Mouse (Mus musculus): ENCODE results near the gene Ocel1. TPM values are rescaled to one million over a fixed set of nuclear protein-coding genes. Genes with fewer than 3 reads are reported as not detected.
"Not testable (repeated sequence)": the region's sequence is repeated elsewhere in the genome, so short reads cannot be mapped to it uniquely, and the experiment has no call there.

Ocel1 gene
- total RNA-seq (2017) = 14.6 and 16.5 TPM in 2 replicates

DNA sequence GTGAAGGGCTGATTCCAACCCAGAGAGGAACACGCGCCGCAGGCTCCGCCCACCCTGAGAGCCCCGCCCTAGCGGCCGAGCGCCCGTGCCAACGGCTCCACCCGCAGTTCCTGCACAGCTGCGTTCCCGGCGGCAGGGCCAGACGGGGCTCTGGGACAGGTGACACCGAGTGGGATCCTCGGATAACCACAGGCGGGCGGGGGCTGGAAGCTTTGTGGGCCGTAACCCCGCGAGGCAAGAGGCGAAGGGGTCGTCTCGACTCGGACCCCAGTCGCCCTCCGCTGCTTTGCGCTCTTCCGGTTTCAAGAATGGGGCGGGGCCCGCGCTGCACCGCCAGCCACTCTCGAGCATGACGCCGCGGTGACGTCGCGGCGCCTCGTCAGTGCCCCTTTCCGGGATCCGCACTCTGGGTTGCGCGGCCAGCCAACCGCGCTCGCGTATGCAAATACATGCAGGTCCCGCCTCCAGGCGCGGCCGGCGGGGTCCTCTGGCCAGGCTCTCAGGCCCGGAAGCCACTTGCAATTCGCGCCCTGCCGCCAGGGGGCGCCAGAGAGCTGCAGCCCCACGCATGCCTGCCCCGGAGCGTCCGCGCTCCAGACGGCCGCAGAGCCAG is at the start of gene Ocel1:
Gene Ocel1 (plus strand): TSS at position 63 of the 613 bp plus-strand sequence.
- peak; percentile 65 to 75 for ATAC-seq (replicated peaks in 1 of 2; ENCODE audit: insufficient read depth in 1 of 2, low FRiP score in 2 of 2, low TSS enrichment in 1 of 2, low read depth in 1 of 2, poor library complexity in 2 of 2, severe bottlenecking in 2 of 2)

DNA sequence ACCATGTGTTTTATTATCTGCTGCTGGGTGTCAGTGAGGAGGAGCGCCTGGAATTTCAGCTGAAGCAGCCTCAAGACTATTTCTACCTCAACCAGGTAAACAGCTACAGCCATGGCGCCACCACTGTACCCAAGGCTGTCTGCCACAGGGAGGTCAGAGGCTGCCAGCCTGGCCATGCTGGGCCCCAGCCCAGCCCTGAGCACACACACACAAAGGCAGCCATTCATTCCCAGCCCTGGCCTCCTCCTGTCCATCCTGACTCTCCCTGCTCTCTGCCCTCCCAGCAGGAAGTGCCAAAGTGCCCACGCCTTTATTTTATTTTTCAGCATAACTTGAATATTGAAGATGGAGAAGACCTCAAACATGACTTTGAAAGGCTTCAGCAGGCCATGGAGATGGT is 48.2 kb upstream of the Ocel1 start:
- ATAC-seq (replicated peaks in 1 of 2; ENCODE audit: insufficient read depth in 1 of 2, low FRiP score in 2 of 2, low TSS enrichment in 1 of 2, low read depth in 1 of 2, poor library complexity in 2 of 2, severe bottlenecking in 2 of 2) = no peak

DNA sequence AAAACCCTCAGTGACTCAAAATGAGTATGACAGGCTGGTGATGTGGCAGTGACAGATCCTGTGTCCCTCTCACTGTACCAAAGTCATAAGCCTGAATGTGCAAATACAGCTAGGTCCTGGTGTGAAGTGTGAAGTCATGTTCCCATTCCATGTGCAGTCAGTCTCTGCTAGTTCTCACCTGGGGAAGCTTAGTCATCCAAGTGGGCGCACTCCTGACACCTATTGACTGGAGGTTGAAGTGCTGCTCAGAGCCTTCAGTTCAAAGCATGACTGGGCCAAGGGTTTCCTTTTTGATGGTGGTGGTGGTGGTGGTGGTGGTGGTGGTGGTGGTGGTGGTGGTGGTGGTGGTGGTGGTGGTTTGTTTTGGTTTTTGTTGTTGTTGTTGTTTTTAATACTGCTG is 46.2 kb upstream of the Ocel1 start:
- peak; percentile 62 to 69; a peak in 3 of 4 replicates for ATAC-seq (replicated peaks in 1 of 2; ENCODE audit: insufficient read depth in 1 of 2, low FRiP score in 2 of 2, low TSS enrichment in 1 of 2, low read depth in 1 of 2, poor library complexity in 2 of 2, severe bottlenecking in 2 of 2)

DNA sequence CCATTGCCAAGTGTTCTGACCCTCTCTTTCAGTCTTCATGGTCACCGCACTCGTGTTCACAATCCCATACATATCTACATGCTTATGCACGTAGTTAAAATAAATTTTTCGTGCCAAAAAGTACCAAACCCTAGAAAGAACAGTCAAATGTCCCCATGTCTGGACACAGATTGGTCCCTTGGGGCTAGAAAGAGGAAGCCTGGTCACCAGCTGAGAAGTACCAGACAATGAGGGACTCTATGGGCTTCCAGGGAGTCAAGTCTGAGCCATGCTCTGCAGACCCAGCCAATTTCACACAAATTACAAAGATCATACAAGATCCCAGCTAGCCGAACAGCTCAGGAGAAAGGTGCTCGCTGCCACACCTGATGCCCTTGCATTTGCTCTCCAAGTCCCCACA is 33.3 kb upstream of the Ocel1 start:
- ATAC-seq (replicated peaks in 1 of 2; ENCODE audit: insufficient read depth in 1 of 2, low FRiP score in 2 of 2, low TSS enrichment in 1 of 2, low read depth in 1 of 2, poor library complexity in 2 of 2, severe bottlenecking in 2 of 2) = not testable (repeated sequence)

DNA sequence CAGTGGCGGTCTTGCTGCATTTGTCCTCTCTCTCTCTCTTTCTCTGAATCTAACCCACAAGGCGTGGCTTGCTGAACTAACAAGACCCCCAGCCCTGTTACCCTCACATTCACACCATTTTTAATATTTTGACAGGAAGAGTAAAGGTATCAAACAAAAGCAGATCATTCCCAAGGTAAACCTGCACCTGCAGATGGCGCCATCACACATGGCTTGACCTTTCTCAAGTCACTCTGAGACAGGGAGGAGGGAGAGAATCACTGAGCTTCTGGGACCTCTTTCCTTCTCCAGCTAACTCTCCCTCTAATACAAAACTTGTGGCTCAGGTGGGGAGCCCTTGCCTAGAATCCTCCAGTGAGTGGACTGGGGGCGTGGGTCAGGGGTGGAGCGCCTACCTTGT is 30.5 kb upstream of the Ocel1 start:
- no peak for ATAC-seq (replicated peaks in 1 of 2; ENCODE audit: insufficient read depth in 1 of 2, low FRiP score in 2 of 2, low TSS enrichment in 1 of 2, low read depth in 1 of 2, poor library complexity in 2 of 2, severe bottlenecking in 2 of 2)

DNA sequence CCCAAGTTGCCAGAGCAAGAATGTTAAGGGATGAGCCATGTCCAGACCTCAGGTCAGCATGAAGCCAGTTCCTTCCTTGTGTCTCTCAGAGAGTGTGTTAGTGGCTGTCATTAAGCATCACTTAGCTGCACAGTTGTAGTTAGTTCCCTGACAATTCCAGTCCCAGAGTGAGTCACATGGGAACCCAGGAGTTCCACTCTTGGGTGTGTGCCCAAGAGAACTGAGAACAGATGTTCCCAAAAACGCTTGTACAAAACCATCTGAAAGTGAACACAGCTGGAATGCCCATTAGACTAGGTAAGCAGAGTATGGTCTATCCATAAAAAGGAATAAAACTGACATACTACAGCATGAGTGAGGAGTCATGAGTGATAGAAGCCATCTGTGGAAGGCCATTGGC is 24.5 kb upstream of the Ocel1 start:
- no peak for ATAC-seq (replicated peaks in 1 of 2; ENCODE audit: insufficient read depth in 1 of 2, low FRiP score in 2 of 2, low TSS enrichment in 1 of 2, low read depth in 1 of 2, poor library complexity in 2 of 2, severe bottlenecking in 2 of 2)

DNA sequence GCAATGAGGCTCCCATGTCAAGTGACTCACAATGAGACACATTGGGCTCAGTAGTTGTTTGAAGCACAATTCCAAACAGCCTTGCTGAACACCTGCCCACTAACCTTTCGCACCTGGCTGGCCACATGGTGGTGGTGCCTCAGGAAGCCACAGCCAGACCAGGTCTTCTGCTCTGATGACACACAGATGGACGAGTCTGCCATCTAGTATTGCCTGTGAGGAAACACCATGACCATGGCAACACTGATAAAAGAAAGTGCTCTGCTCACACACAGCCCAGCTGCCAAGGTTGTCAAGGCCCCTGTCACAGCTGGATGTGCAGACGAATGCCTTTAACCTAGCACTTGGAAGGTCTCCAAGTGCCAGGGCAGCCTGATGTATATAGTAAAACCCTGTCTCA is 20.0 kb upstream of the Ocel1 start:
- no peak for ATAC-seq (replicated peaks in 1 of 2; ENCODE audit: insufficient read depth in 1 of 2, low FRiP score in 2 of 2, low TSS enrichment in 1 of 2, low read depth in 1 of 2, poor library complexity in 2 of 2, severe bottlenecking in 2 of 2)

DNA sequence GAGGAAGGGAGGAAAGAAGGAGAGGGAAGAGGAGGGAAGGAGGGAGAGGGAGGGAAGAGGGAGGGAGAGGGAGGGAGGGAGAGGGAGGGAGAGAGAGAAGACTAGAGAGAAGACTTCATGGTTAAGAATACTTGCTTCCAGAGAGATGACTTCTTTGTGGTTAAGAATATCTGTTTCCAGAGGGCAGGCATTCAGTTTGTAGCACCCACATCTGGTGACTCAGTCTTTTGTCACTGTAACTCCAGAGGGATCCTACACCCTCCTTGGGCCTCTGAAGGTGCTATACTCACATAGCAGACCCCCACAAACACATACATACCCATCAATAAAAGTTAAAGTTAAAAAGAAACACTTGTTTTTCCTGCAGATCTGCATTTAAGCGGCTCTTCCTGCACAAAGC is 19.6 kb upstream of the Ocel1 start:
- ATAC-seq (replicated peaks in 1 of 2; ENCODE audit: insufficient read depth in 1 of 2, low FRiP score in 2 of 2, low TSS enrichment in 1 of 2, low read depth in 1 of 2, poor library complexity in 2 of 2, severe bottlenecking in 2 of 2) = no peak

DNA sequence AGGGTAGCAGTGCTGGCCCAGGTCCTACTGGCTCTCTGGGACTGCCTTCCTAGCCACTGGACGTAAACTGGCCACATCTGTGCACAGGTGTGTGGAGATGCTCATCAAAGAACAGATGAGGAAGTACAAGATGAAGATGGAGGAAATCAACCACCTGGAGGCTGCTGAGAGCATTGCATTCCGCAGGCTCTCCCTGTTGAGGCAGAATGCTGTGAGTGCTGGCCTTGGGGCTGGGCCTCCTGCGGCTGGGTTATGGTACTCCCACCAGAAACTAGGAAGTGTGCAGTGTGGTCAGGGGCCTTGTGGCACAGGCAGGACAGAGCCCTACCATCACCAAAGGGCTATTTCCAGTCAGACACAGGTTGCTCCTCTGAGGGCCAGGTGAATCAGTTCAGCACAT is 13.1 kb upstream of the Ocel1 start:
- 0 out of 4 replicates have a peak, but pooled peaks of 1 of the 2 experiments have one; percentile 22 for ATAC-seq (replicated peaks in 1 of 2; ENCODE audit: insufficient read depth in 1 of 2, low FRiP score in 2 of 2, low TSS enrichment in 1 of 2, low read depth in 1 of 2, poor library complexity in 2 of 2, severe bottlenecking in 2 of 2)

DNA sequence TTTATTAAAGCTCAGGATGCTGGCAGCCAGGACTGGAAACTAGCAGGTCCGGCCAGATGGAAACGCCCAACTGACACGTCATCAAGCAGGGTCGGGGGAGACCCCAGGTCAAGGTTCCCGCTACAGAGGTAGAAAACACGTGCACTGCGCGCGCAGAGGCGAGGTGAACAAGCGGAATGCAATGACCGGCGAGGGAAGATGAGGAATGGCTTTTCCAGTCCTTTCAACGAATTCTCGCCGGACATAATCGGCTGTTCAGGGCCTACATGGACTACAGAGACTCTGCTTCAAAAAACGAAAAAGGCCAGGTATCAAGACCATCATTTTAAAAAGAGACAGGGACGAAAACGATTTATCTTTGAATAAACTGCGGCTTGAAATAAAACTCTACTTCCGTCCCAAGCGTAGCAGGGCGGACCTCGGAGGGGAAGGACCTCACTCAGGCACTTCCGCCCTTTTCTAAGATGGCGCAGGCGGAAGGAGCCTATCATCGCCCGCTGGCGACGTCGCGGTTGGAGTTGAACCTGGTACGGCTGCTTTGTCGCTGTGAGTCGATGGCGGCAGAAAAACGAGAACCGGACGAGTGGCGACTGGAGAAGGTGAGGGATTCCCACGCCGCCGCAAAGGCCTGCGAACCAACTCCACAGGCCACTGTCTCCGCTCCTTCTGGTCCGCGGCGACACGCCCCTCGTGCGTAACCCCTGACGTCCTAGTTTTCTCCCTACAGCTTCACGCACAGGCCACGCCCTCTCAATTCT is 4.1 kb upstream of the Ocel1 start, which contains the start of gene Use1:
Gene Use1 (plus strand): TSS at position 78 of the 758 bp plus-strand sequence.
- peak; percentile 79 for ATAC-seq (replicated peaks in 1 of 2; ENCODE audit: insufficient read depth in 1 of 2, low FRiP score in 2 of 2, low TSS enrichment in 1 of 2, low read depth in 1 of 2, poor library complexity in 2 of 2, severe bottlenecking in 2 of 2)

DNA sequence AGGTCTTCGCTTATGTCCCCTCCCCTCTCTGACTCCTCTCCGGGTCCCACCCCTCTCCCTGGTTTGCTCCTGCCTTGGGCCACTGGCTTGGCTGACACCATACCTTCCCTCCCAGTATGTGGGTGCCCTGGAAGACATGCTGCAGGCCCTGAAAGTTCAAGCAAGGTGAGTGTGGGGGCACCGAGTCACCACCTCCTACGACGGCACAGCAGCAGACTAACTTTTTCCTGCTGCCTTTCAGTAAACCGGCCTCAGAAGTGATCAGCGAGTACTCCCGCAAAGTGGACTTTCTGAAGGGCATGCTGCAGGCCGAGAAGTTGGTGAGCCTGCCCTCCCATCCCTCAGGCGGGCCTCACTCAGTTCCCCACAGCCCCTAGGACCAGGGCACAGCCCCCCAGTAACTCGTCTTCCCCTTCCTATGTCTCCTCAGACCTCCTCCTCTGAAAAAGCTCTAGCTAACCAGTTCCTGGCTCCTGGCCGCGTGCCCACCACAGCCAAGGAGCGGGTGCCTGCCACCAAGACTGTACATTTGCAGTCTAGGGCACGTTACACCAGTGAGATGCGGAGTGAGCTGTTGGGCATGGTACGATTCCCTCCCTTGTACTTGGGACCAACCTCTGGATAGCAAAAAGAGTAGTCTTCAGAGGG is 3.4 kb upstream of the Ocel1 start:
- no peak for ATAC-seq (replicated peaks in 1 of 2; ENCODE audit: insufficient read depth in 1 of 2, low FRiP score in 2 of 2, low TSS enrichment in 1 of 2, low read depth in 1 of 2, poor library complexity in 2 of 2, severe bottlenecking in 2 of 2)

DNA sequence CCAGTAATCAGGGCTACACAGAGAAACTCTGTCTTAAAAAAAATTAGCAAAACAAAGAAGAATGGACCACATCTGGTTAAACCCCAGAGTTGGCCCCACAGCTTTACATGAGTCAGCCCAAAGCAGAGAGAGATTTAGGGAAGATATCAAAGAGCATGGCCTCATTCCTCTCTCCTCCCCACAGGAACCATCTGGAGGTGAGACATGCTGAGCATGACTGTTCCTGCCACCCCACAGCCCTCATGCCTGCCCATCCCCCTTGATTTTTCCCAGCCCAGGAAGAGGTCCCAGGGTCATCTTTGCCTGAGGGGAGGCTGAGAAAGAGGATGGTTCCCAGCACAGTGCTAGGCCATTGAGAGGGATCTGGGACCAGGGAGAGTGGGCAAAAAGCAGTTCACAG is 2.7 kb upstream of the Ocel1 start:
- ATAC-seq (replicated peaks in 1 of 2; ENCODE audit: insufficient read depth in 1 of 2, low FRiP score in 2 of 2, low TSS enrichment in 1 of 2, low read depth in 1 of 2, poor library complexity in 2 of 2, severe bottlenecking in 2 of 2) = no peak

DNA sequence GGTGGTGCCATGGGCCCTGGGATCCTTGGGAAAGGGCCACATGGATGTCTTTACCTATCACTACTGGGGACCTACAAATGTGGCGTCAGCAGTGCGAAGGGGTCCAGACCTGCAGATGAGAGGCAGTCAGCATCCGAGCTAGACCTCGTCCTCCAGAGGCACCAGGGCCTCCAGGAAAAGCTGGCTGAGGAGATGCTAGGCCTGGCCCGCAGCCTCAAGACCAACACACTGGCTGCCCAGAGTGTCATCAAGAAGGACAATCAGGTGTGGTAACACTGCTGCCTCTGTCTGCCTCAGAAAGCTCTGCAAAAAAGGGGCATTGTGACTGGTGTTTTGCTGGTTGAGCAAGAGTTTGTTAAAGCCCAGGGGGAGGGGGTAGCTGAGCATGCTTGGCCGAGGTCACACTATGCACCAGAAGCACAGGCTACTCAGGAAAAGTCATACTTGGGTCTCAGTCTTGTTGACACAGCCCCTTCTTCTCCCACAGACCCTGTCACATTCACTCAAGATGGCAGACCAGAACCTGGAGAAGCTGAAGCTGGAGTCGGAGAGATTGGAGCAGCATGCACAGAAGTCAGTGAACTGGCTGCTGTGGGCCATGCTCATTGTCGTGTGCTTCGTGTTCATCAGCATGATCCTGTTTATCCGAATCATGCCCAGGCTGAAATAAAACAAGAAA is 1.9 kb upstream of the Ocel1 start:
- ATAC-seq (replicated peaks in 1 of 2; ENCODE audit: insufficient read depth in 1 of 2, low FRiP score in 2 of 2, low TSS enrichment in 1 of 2, low read depth in 1 of 2, poor library complexity in 2 of 2, severe bottlenecking in 2 of 2) = no peak

DNA sequence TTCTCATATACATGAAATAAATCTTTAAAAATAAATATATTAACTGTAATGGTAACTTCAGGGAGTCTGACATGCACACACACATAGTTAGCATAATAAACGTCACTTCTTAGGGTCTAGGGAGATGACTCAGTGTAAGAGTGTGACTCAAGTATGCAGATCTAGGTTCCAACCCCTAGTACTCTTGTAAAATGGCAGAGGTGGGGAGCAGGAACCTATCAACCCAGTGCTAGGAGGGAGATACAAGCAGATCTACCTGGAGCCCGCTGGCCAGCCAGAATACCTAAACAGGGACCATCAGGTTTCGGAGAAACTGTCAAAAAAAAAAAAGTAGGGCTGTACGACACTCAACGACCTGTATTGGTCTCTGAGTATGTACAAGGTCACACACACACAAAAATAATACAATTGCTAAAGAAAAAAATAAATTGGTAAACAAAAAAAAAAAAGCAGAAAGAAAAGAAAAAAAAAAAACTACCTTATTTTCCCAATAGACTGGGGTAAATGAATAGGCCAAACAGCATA is 325 bp upstream of the Ocel1 start:
- ATAC-seq (replicated peaks in 1 of 2; ENCODE audit: insufficient read depth in 1 of 2, low FRiP score in 2 of 2, low TSS enrichment in 1 of 2, low read depth in 1 of 2, poor library complexity in 2 of 2, severe bottlenecking in 2 of 2) = no peak

DNA sequence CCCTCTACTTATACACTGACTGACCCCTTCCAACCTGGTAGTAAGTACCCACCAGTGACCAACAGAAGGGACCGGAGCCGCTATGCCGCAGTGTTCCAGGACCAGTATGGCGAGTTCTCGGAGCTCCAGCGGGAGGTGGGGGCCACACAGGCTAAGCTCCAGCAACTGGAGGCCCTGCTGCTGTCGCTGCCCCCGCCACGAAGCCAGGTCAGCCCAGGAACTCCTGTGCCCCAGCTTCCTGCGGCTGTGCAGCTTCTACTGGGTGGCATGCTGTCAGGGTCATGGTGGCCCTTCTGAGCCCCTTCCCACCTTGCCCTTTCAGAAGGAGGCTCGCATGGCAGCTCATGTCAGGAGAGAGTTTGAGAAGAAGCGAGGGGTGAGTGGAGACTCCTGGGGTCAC is 1.3 kb downstream of the Ocel1 start:
- no peak for ATAC-seq (replicated peaks in 1 of 2; ENCODE audit: insufficient read depth in 1 of 2, low FRiP score in 2 of 2, low TSS enrichment in 1 of 2, low read depth in 1 of 2, poor library complexity in 2 of 2, severe bottlenecking in 2 of 2)

DNA sequence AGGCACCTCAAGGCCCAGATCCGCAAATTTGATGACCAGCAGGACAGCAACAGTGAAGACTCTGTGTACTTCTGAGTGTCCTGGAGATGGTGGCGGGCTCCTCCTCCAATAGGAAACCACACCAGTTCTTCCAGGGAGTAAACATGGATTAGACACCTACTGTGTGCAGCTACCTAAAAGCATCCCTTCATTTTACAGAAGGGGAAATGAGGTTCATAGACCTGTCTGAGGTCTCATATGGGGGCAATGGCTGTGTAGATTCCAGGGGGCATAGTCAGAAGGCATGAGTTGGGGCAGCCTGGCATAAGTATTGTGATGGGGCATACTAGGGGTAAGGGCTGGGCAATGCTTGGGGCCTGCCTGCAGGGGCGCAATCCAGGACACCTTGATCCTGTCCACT is 1.9 kb downstream of the Ocel1 start:
- no peak for ATAC-seq (replicated peaks in 1 of 2; ENCODE audit: insufficient read depth in 1 of 2, low FRiP score in 2 of 2, low TSS enrichment in 1 of 2, low read depth in 1 of 2, poor library complexity in 2 of 2, severe bottlenecking in 2 of 2)

DNA sequence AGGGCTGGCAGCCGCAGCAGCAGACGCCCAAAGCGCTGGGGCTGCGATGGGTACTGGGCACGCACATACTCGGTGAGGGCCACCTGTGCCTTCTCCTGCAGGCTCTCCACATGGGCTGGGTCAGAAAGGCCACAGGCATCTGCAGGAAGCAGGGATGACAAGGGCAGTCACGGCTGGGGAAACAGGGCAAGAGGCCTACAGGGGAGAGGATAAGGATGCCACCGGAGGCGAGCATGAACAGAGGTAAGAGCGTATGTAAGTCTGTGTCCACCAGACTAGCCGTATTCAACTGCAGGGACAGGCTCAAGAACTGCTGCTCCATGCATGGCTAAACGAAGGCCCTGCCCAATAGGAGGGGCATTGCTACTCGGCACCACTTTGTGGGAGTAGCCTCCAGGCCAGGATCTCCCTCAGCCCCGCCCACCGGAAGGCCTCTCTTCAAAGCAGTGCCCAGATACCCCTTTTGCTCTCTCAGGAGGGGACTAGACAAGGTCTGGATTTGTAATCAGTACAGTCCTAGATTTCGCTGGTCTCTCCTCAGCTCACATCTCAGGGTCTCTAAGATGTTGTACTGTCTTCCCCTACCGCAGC is 3.6 kb downstream of the Ocel1 start:
- ATAC-seq (replicated peaks in 1 of 2; ENCODE audit: insufficient read depth in 1 of 2, low FRiP score in 2 of 2, low TSS enrichment in 1 of 2, low read depth in 1 of 2, poor library complexity in 2 of 2, severe bottlenecking in 2 of 2) = no peak
